Mouse (Mus musculus) adrenal gland, postnatal 25 days (tissue): Measurements from ENCODE around the gene Hist3h2a. TPM values are rescaled to one million over a fixed set of nuclear protein-coding genes. Genes with fewer than 3 reads are reported as not detected.

Experiments
- DNase-seq: peaks from one replicate; pipeline ENCODE4 v3.0.0; 2021; ENCODE audit warnings: mixed read lengths
- microRNA-seq, 2 experiments: library from miRNA; unstranded; fragments of <30 nt; microRNA quantifications; one replicate each; pipeline ENCODE4 v1.2.0; 2021
- total RNA-seq: library from RNA; stranded (reverse); gene quantifications from 2 replicates; pipeline ENCODE4 v1.2.3, GENCODE M21; 2021

Hist3h2a gene
- total RNA-seq, 1 experiment from 2014 or later, result 25.6 TPM

- DNase-seq, result no peak
Measured at GRCm38 (mm10) chr11:58991911-58992310, 37.4 kb downstream of the Hist3h2a start.

GRCm38 (mm10) chr11:58993091-58993670 lies 38.7 kb downstream of the Hist3h2a start:
- DNase-seq, result no peak

DNA sequence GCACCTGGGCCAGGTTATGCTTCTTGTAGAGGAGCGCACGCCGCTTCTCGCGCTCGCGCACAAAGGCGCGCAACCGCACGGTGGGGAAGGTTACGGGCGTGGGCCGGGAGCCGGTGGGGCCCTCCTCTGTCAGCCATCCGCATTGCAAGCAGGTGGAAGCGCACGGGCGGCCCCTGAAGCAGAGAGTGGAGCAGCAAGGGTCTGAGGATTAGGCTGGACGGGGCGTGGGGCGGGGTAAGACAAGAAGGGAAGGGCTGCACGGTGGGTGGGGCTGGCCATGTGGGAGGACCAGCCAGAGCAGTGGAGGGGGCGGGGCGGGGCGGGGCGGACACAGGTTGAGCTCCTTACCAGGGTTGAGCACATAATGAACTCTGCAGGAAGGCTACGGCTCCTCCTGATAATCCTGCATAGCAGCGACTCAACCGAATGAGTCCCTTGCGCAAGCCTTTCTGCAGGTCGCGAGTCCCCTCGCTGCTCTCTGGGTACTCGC lies 39.9 kb downstream of the Hist3h2a start:
- DNase-seq, result peak; percentile 61

DNA sequence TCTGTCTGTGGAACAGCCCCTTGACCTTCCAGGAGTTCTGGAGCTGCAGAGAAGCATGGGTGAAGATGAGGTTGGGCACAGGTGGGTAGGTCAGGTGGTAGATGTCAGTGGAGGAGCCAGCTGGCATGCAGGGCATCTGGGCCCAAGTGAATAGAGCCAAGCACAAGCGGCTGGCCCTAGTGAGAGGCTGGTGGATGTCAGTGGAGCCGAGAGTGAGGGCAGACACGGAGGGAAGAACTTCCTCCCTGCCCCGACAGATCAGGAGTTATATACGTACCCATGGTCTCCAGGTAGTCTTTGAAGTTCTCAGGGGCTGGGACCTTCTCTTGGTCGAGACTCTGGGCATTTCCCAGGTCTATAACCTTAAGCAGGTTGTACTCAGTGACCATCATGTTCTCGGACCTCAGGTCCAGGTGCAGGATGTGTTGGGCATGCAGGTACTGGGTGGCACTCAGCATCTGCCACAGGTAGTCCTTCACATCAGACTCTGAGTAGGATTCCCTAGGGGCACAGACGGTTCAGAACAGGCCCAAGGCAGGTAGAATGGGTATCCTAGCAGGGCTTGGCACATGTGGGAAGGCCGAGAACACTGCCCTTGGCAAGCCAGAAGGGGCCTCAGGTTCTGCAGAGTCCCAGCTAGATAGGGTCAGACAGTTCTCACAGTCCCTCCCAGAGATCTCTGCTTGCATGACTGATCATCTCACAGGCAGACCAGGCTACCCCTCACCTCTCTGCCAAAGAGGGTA lies 40.7 kb downstream of the Hist3h2a start:
- DNase-seq, result no peak

GRCm38 (mm10) chr11:58995807-58996370 lies 41.4 kb downstream of the Hist3h2a start:
- DNase-seq, result no peak

DNA sequence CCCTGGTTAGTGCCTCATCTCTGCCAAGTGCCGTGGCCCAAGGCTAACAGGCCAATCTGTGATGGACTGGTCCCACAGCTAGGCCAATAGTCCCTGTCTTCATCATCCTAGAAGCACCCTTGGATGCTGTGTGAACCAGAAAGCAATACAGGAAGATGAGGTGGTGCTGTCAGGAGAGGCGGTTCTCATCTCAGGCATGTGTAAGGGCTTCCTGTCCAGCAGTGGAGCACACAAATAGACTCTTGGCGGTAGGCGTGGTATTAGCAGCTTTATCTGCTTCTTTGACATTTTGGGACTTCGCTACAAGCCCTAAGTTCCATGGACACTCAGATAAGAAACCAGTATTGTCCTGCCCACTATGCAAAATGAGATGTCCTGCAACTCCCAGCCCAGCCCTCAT lies 43.1 kb downstream of the Hist3h2a start:
- no peak for DNase-seq

DNA sequence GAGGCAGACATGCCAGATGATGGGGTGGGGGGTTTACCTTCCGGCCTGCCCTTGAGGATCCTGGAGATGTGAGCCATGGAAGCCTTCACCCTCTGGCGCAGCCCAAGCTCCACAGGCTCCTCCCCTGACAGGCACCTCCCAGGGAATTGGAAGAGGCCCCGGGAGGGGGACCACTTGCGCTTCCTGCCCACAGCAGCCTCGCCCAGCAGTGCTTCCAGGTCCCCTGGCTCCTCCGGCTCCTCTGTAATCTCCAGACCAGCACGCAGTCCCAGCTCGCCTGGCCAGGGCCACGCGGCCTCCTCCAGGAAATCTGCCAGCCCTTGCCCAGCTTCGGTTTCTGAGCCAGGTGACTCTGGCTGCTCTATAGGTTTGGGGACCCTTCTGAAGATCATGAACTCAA lies 44.7 kb downstream of the Hist3h2a start:
- DNase-seq, result no peak

GRCm38 (mm10) chr11:58999830-59000229 lies 45.3 kb downstream of the Hist3h2a start:
- DNase-seq, result no peak

DNA sequence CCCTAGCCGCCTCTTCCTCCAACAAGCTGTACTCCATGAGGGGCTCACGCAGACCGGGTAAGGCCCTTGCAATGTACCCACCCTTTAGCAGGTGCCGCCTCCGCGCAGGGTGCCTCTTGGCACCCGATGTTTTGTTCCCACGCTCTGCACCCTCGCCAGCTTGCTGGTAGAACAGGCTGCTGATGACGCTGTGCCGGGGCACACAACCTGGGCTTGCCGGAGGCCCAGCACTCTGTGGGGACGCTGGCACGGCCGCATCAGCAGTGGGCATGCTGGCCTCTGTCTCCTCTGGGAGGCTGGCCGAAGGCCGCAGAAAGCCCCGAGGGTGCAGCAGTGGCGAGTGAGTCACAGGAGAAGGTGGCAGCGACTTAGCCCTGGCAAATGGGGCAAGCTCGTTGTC lies 46.1 kb downstream of the Hist3h2a start:
- DNase-seq, result no peak

GRCm38 (mm10) chr11:59002327-59003079 lies 48.0 kb downstream of the Hist3h2a start:
- no peak for DNase-seq

Small RNAs within 50 kb of the gene (microRNA-seq; reads per million reads assigned to microRNA genes)
- gene Gm44313, result 0 to 0.36 reads per million in 2 experiments

Other genes with a start within 250 kb of the Hist3h2a start
- not detected in 2 replicates for gene Olfr318, start 230.7 kb upstream of the Hist3h2a start, total RNA-seq
- gene Olfr317, start 215.5 kb upstream of the Hist3h2a start, total RNA-seq, result not detected in 2 replicates
- not detected in 2 replicates for gene Olfr316, start 202.0 kb upstream of the Hist3h2a start, total RNA-seq
- not detected in 2 replicates for gene Olfr315, start 181.5 kb upstream of the Hist3h2a start, total RNA-seq
- gene Olfr314, start 171.7 kb upstream of the Hist3h2a start, total RNA-seq, result not detected in 2 replicates
- 3.3 and 4.5 TPM in 2 replicates for gene Fam183b, start 152.7 kb upstream of the Hist3h2a start, total RNA-seq
- not detected in 2 replicates for gene Olfr313, start 139.7 kb upstream of the Hist3h2a start, total RNA-seq
- gene Olfr312, start 125.4 kb upstream of the Hist3h2a start, total RNA-seq, result not detected in 2 replicates
- gene Olfr311, start 115.4 kb upstream of the Hist3h2a start, total RNA-seq, result not detected in 2 replicates
- gene Gm12258, start 107.5 kb upstream of the Hist3h2a start, total RNA-seq, result 8.4 and 9.3 TPM in 2 replicates
- 8.0 and 8.8 TPM in 2 replicates for gene 2810021J22Rik, start 87.5 kb upstream of the Hist3h2a start, total RNA-seq
- 4.9 and 6.3 TPM in 2 replicates for gene Zfp39, start 50.5 kb upstream of the Hist3h2a start, total RNA-seq
- gene Btnl10, start 36.8 kb upstream of the Hist3h2a start, total RNA-seq, result not detected in 2 replicates
- gene Rnf187, start 15.8 kb upstream of the Hist3h2a start, total RNA-seq, result 154 and 161 TPM in 2 replicates
- gene Hist3h2ba, start 5.8 kb upstream of the Hist3h2a start, total RNA-seq, result 8.5 and 9.6 TPM in 2 replicates
- gene Trim17, start within 50 bp of the Hist3h2a start, total RNA-seq, result 0.21 TPM in 1 of 2 replicates, not detected in the other
- gene Trim11, start 23.4 kb downstream of the Hist3h2a start, total RNA-seq, result 30.0 and 30.1 TPM in 2 replicates
- 0.95 and 1.0 TPM in 2 replicates for gene Obscn, start 181.7 kb downstream of the Hist3h2a start, total RNA-seq
- 17.9 and 18.1 TPM in 2 replicates for gene Iba57, start 209.1 kb downstream of the Hist3h2a start, total RNA-seq
- 0.43 and 0.57 TPM in 2 replicates for gene Gjc2, start 228.5 kb downstream of the Hist3h2a start, total RNA-seq
- 49.2 and 54.6 TPM in 2 replicates for gene Guk1, start 237.5 kb downstream of the Hist3h2a start, total RNA-seq
- gene Mrpl55, start 247.8 kb downstream of the Hist3h2a start, total RNA-seq, result 42.3 and 52.6 TPM in 2 replicates